Mouse (Mus musculus) lung, postnatal 0 days (tissue): ENCODE data around the gene Gm6370.
"Not testable (repeated sequence)": the region's sequence is repeated elsewhere in the genome, so short reads cannot be mapped to it uniquely, and the experiment has no call there.

Source experiments
- CTCF ChIP-seq: IDR thresholded peaks from 2 replicates; pipeline ENCODE4 v1.5.1; 2016; ENCODE audit warnings: antibody characterized with exemption, mild to moderate bottlenecking
- EP300 ChIP-seq: IDR thresholded peaks from 2 replicates; pipeline ENCODE4 v1.6.1; 2016; ENCODE audit warnings: antibody characterized with exemption, mild to moderate bottlenecking, control low read depth

DNA sequence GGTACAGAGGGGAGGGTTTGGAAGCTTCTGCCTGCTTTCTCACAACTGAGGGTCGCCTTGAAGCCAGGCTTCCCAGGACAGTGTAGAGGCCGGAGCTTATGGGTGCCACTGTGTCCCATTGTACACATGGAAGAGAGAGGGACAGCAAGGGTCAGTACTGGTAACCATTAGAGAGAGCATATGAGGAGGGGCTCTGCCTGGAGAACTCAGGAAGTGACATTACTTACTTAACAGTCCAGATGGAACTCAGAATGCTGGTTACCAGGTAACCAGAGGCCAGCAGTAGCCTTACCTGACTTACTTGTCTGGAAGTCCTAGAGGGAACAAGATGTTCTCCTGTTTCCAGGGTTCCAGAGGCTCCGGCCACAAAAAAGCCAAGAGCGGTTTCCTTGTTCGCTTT lies at the start of gene Gm6370:
- not testable (repeated sequence) for TF ChIP-seq EP300, CTCF
